Mouse (Mus musculus) urinary bladder, postnatal 4 days (tissue): ENCODE measurements around the gene Cyp2w1.

Experiments used
- DNase-seq, 2 experiments: peaks; one replicate each; pipeline ENCODE4 v3.0.0; 2021 to 2022; ENCODE audit warnings: low spot score in 2 of 2

Gene Cyp2w1

DNA sequence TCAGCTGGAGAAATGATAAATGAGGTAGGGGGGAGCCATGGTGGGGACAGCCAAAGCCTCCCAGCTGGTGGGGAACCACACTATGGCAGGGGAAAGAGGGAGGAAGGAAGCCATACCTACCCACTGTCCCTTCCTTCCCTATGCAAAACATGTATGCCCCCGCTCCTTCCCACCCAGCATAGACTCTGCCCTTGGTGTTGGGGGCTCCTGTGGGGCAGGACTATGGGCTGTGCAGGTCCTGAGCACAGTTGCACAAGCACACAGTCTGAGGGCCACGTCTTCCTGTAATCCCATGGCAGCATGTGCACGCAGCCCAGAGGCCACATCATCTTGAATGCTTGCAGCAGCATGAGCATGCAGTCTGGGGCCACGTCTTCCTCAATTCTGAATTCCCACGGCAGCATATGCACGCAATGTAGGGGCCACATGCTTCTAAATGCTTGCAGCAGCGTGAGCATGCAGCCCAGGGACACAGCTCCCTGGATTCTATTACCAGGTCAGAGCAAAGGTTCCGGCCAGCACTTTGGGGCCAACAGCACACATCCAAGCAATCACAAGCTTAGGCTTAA is 51.4 kb downstream of the Cyp2w1 start:
- DNase-seq, result no peak

DNA sequence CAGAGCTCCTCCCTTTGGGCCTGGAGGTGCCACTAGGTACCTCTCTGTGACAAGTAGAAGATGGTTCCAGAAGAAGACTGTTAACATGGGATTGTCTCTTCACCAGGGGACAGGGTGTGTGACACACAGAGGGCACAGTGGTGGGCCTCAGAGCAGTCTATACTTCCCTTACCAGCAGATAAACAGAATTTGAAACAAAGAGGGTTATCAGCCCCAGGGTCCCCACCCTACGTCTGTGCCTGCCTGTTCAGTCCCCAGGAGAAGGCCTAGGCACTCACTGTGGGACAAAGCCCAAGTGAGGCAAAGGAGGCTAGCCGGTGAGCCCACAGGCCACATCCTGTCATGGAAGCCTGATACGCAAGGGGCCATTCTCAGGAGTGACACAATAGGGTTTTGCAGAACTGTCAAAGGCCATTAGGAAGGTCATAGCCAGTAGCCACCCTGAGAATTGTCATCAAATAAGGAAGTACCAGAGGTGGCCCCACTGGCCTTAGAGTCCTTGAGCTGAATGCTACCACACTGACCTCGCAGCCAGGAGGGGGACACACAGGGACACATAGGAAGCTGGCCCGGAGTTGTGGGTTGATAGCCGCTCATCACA is 52.5 kb downstream of the Cyp2w1 start, which contains the start of gene C130050O18Rik:
TSS of gene C130050O18Rik (plus strand) at position 480 of the 601 bp plus-strand sequence.
- DNase-seq, result no peak

DNA sequence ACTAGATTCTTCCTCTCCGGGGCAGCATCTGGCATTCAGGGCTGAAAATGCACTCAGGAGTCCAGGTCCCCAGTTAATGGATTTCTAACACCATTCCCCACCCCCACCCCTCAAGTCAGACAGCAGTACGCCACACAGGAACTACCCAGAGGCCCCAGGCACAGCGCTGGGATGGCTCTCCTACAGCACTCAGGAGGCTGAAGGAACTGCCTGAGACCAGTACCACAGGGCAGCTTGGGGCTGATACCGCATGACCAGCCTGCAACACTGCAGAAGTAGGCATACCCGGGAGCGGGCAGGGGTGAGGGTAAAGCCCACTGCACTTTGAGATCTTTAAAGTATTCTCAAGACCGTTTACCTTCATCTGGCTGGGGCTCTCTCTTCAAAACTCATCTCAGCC is 53.1 kb downstream of the Cyp2w1 start:
- DNase-seq, result no peak

DNA sequence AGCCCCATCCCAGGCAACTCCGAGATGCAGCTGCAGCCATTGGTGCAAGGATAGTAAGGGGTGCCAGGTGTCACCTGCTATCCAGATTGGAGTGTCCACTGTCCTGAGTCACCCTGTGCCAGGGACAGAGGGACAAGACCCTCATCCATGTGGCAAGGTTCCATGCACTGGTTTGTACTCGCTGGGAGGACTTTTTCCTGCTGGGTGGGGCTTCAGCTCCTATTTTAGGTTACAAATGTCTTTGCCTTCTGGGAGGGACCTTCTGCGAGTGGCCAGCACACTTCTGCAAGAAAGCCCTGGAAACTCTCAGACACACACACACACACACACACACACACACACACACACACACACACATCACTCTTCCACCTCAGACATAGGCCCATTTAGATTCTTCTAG is 53.5 kb downstream of the Cyp2w1 start:
- DNase-seq, result no peak
